Mouse (Mus musculus) erythroblast, embryonic 14.5 days (primary cell): ENCODE results near the gene Ctnna3. TPM values are rescaled to one million over a fixed set of nuclear protein-coding genes. Genes with fewer than 3 reads are reported as not detected.
"Not testable (repeated sequence)": the region's sequence is repeated elsewhere in the genome, so short reads cannot be mapped to it uniquely, and the experiment has no call there.

Experiments
- H3K27me3 ChIP-seq: 2 replicates; pipeline ENCODE4 v1.6.1; 2012; ENCODE audit warnings: inconsistent platforms; ENCODE audit not compliant: control insufficient read depth
- H3K36me3 ChIP-seq: 2 replicates; pipeline ENCODE4 v1.6.1; 2012; ENCODE audit warnings: mild to moderate bottlenecking, inconsistent platforms; ENCODE audit not compliant: control insufficient read depth
- H3K4me1 ChIP-seq: 2 replicates; pipeline ENCODE4 v1.6.1; 2012; ENCODE audit warnings: inconsistent platforms; ENCODE audit not compliant: control insufficient read depth
- H3K4me3 ChIP-seq: replicated peaks from 2 replicates; pipeline ENCODE3; 2012; ENCODE audit warnings: moderate library complexity, mild to moderate bottlenecking, inconsistent platforms
- H3K9me3 ChIP-seq: 2 replicates; pipeline ENCODE4 v1.6.1; 2012; ENCODE audit warnings: low read length, inconsistent platforms, mixed read lengths; ENCODE audit not compliant: control insufficient read depth
- GATA1 ChIP-seq: IDR thresholded peaks from 2 replicates; pipeline ENCODE4 v1.6.1; 2012; ENCODE audit warnings: low read length, inconsistent platforms, mixed read lengths
- TAL1 ChIP-seq: IDR thresholded peaks from 3 replicates; pipeline ENCODE4 v1.6.1; 2012; ENCODE audit warnings: low read length, inconsistent platforms, mixed read lengths
- polyA plus RNA-seq: library from polyadenylated mRNA; stranded (reverse); fragments of >175 nt; gene quantifications from 2 replicates; pipeline ENCODE4 v1.2.3, GENCODE M21; 2012

The Ctnna3 gene
- not detected in 2 replicates for polyA plus RNA-seq

DNA sequence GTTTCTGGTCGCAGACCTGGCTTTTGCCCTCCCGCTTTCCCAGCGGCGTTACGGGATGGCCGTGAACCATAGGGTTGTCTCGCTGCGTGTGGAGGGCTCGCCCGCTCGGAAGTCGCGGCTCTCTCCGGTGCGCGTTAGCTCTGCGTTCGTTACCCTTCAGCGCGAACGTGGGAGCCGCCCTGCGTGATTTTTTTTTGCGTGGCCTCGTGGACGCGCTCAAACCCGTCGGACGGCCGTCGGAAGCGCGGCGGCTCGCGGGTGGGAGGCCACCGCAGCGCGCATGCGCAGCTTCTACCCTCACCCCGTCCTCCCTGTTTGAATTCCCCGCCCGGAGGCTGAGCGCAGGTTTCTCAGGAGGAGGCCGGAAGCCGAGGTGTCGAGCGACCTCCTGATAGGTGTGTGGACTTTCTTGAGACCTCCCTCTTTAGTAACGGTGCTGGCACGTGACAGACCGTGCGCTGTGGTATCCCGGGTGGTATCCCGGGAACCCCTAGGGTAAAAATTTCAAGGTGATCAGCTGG is at the start of gene Ctnna3:
Ctnna3 (plus strand) TSS at position 314 of the 521 bp plus-strand sequence.
- TF ChIP-seq TAL1 (no peak), GATA1 (no peak)
- no peaks in the 10 kb centered on the region for H3K9me3 ChIP-seq

DNA sequence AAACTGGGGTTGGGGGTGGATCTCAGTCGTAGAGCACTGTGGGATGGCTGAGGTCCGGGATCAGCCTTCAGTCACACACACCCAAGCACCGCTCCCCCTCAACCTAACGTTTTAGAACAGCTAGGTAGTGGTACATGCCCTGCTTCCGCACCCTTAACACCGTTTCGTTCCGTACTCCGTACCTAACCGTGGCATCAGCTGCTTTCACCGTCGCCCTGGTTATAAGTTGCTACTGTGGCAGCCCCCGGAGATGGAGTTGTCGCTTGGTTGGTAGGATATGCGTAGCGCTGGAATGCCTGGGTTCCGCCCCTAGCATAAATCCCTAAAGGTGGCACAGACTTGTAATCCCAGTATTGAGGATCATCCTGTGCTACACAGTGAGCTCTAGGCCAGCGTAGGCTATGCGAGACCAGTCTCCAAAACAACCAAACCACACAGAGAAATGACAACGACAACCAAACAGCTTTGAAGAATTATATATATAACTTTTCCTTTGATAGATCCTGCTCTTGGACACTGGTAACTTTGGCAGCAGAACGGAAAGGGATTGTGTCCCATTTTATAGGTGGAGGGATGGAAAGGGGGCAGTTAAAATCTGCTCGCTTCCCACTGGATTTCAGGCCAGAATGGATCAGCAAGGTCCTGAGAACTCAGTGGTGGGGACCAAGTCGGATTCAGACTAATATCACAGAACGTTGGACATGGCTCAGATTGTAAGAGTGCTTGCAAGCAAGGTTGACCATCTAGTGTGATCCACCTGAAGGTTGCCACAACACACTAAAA is 48.2 kb upstream of the Ctnna3 start, which contains the start of gene Sirt1:
Sirt1 (minus strand) TSS at position 207 of the 783 bp plus-strand sequence.
- no peaks in the 10 kb centered on the region for H3K36me3 ChIP-seq
- peaks cover 31% of the 10 kb centered on the region for H3K4me1 ChIP-seq
- no peaks in the 10 kb centered on the region for H3K9me3 ChIP-seq
- TF ChIP-seq TAL1 (no peak), GATA1 (no peak)
- H3K27me3 ChIP-seq: peaks cover 10% of the 10 kb centered on the region
- H3K4me3 ChIP-seq: peak within 1 kb of the TSS; percentile 71

More for the DNA sequence above, at the start of gene Ctnna3:
- Histone ChIP-seq H3K4me3 (peak within 1 kb of the TSS; percentile 85), H3K4me1 (peaks cover 82% of the 10 kb centered on the region), H3K27me3 (no peaks in the 10 kb centered on the region), H3K36me3 (no peaks in the 10 kb centered on the region; the same call in 1 of the 2 replicates)

DNA sequence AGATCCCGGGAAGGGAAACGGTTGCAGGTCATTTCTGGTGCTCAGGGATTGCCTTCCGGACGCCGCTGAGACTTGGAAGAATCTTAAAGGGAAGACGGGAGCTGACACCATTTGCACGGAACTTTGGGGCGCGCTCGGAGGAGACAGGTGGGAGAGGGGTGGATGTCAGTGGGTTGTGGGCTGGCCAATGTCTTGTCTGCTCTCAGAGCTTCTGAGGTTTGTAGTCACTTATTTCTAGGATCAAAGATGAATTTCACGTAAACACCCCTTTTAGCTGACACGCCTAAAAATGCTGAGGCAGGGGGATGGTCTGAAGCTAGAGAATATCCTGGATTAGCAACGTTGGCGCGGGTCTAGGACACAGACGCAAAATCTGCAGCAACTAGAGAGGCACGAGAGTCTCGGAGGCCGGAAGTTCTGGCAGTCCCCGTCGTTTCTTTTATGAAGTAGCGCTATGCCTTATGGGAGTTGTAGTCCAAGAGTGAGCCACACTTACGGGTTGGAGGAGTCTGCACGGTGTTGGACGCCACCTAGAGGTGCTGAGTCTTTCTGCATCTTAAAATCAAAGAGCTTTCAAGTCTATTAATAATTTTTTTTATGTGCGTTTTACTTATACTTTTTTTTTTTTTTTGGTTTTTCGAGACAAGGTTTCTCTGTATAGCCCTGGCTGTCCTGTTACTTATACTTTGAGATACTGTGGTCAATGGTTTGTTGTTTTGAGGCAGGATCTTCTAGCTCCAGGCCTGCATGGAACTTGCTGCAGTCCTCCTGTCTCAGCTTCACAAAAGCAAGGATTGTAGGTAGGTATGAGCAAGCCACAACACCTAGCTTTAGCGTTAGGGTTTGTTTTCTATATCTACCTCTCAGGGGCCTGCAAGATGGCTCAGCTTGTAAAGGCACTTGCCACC is 47.3 kb upstream of the Ctnna3 start, which contains the start of gene Dnajc12:
Dnajc12 (plus strand) TSS at position 72 of the 908 bp plus-strand sequence.
- Histone ChIP-seq H3K36me3 (no peaks in the 10 kb centered on the region), H3K27me3 (peaks cover 10% of the 10 kb centered on the region), H3K9me3 (no peaks in the 10 kb centered on the region), H3K4me1 (peaks cover 34% of the 10 kb centered on the region), H3K4me3 (peak within 1 kb of the TSS; percentile 71)
- TF ChIP-seq GATA1 (no peak), TAL1 (no peak)

DNA sequence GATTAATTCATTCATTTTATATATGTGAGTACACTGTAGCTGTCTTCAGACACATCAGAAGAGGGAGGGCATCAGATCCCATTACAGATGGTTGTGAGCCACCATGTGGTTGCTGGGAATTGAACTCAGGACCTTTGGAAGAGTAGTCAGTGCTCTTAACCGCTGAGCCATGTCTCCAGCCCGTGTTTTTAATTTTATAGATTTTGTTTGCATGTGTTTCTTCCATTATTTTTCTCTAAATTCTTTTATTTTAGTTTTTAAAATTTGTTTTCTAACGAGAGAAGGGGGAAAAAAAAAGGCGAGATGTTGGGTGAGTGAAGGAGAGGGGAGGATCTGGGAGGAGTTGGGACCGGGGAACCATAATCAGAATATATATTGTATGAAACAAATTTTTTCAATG is 44.0 kb upstream of the Ctnna3 start:
- H3K9me3 ChIP-seq, H3K36me3 ChIP-seq, H3K27me3 ChIP-seq: not testable (repeated sequence)
- peak overlapping the region; percentile 64 for H3K4me3 ChIP-seq
- peaks cover 33% of the 10 kb centered on the region for H3K4me1 ChIP-seq

DNA sequence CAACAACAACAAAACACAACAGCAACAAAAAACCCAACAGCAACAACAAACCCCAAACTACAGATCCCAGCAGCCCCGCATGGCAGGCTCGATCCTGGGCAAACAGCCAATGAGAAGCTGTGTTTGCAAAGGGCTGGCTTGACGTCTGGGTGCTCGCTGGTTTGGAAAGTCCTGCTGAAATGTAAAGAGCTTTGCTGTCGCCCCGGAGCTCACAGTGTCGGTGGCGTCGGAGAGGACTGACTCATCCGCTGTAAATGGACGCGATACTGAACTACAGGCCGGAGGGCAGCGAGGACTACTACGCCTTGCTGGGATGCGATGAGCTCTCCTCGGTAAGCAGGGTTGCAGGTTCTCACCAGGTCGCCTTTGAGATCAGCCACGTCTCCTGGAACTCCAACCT is 43.5 kb upstream of the Ctnna3 start:
- H3K36me3 ChIP-seq: no peaks in the 10 kb centered on the region
- peak overlapping the region; percentile 64 for H3K4me3 ChIP-seq
- H3K27me3 ChIP-seq: peaks cover 5% of the 10 kb centered on the region
- TF ChIP-seq GATA1 (no peak), TAL1 (no peak)
- H3K9me3 ChIP-seq: no peaks in the 10 kb centered on the region
- H3K4me1 ChIP-seq: peaks cover 29% of the 10 kb centered on the region

DNA sequence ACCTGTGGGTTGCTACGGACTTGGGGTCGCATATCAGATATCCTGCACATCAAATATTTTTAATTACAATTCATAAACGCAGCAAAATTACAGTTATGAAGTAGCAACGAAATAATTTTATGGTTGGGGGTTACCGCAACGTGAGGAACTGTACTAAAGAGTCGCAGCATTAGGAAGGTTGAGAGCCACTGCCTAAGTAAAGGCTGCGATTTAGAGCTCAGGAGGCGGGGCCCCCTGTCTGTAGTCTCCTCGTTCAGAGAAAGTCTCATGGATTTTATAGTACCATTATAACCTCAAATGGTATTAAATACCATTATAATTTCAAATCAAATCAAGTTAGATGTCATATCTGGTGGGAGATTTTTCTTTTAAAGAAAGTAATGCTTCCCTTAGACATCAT is 42.9 kb upstream of the Ctnna3 start:
- peak overlapping the region; percentile 64 for H3K4me3 ChIP-seq
- H3K9me3 ChIP-seq: no peaks in the 10 kb centered on the region
- H3K4me1 ChIP-seq: peaks cover 24% of the 10 kb centered on the region
- H3K27me3 ChIP-seq: no peaks in the 10 kb centered on the region
- no peaks in the 10 kb centered on the region for H3K36me3 ChIP-seq
- TF ChIP-seq GATA1: no peak
- no peak for TF ChIP-seq TAL1

DNA sequence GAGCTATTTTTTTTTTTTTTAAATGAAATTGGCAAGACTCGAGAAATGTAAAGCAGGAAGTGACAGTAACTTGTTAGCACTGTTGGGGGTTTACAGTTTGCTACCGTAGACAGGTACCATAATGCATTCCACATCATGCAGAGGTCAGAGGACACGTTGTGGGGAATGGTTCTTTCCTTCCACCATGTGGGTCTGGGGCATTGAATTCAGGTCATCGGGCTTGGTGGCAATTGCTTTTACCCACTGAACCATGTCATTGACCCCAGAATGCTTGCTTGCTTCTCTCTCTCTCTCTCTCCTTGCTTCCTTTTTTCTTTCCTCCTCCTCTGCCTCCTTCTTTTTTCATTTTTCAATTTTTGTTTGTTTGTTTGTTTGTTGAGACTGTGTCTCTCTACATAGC is 41.0 kb upstream of the Ctnna3 start:
- Histone ChIP-seq H3K36me3 (no peaks in the 10 kb centered on the region), H3K27me3 (no peaks in the 10 kb centered on the region), H3K4me1 (peaks cover 18% of the 10 kb centered on the region), H3K4me3 (no peak overlapping the region), H3K9me3 (no peaks in the 10 kb centered on the region)
- TF ChIP-seq GATA1 (no peak), TAL1 (no peak)

DNA sequence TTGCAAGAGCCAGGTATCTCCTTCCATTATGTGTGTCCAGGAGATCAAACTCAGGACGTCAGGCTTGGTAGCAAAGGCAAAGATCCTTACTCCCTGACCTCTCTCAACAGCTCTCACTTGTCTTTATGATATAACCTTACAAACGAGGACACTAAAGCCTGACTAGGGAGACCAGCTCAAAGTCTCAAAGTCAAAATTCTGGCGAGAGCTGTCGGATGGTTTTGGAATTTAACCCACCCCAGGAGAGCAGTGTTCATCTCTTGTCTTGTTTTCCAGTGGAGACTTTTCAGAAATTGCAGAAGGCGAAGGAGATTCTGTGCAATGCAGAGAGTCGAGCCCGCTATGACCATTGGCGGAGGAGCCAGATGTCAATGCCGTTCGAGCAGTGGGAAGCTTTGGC is 32.9 kb upstream of the Ctnna3 start:
- no peak overlapping the region for H3K4me3 ChIP-seq
- H3K36me3 ChIP-seq: peaks cover 7% of the 10 kb centered on the region
- no peaks in the 10 kb centered on the region for H3K4me1 ChIP-seq

More for the DNA sequence above, 32.9 kb upstream of the Ctnna3 start:
- TF ChIP-seq GATA1 (no peak), TAL1 (no peak)
- Histone ChIP-seq H3K27me3 (no peaks in the 10 kb centered on the region), H3K9me3 (no peaks in the 10 kb centered on the region)
